Mouse (Mus musculus) E14TG2a.4 (cell line): ENCODE measurements around the gene Fgfbp3.

Experiments
- CTCF ChIP-seq: conservative IDR thresholded peaks from 2 replicates; pipeline ENCODE4 v1.5.1; 2014; ENCODE audit warnings: low read length
- NANOG ChIP-seq: IDR thresholded peaks from 2 replicates; pipeline ENCODE4 v1.6.1; 2014; ENCODE audit warnings: borderline replicate concordance, low read length, mixed read lengths
- POU5F1 ChIP-seq: IDR thresholded peaks from 2 replicates; pipeline ENCODE4 v1.6.1; 2014; ENCODE audit warnings: low read length, borderline replicate concordance

DNA sequence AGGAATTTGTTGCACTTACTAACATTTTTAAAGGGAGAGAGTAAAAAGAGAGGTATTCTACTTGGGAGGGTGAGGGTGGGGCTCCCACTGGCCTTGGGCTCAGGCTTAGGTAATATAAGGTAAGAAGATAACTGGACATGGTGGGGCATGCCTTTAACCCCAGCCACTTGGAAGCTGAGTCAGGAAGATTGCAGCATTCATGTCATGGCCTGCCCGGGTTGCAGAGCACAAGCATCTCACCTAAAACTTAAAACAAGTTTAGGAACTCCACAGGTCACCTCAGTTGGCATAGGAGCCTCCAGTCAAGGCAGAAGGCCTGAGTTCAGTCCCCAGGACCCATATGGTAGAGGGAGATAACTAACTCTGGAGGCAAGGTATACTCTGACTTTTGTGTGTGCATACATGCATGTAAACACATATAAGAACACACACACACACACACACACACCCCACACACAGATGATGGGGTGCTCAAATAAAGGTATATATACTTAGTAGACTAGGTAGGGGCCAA lies 2.5 kb downstream of the Fgfbp3 start:
- no peak for TF ChIP-seq CTCF
- no peak for TF ChIP-seq POU5F1
- TF ChIP-seq NANOG, result no peak
